Mouse (Mus musculus) spleen, postnatal 4 days (tissue): Measurements from ENCODE around the gene Slc35a2.
A peak's percentile ranks its signal among the peaks of the same experiment; 100 is the strongest.
"Not testable (repeated sequence)": the region's sequence is repeated elsewhere in the genome, so short reads cannot be mapped to it uniquely, and the experiment has no call there.

Experiments
- DNase-seq, 2 experiments: peaks; one replicate each; pipeline ENCODE4 v3.0.0; 2022; ENCODE audit warnings: low spot score in 2 of 2

The Slc35a2 gene

GRCm38 (mm10) chrX:7907735-7908134, 23.9 kb downstream of the Slc35a2 start, which contains the start of gene Gm10491:
Gene Gm10491, minus strand, starts transcription at chrX:7907835.
- DNase-seq: no peak

GRCm38 (mm10) chrX:7909242-7909641, 25.4 kb downstream of the Slc35a2 start, which contains the start of gene Gm10490:
Gene Gm10490, plus strand, starts transcription at chrX:7909542.
- not testable (repeated sequence) for DNase-seq

- DNase-seq: no peak
Observed at GRCm38 (mm10) chrX:7910473-7910872, 26.6 kb downstream of the Slc35a2 start.

- DNase-seq: peak in 1 of 2 experiments; percentile 20
Observed at GRCm38 (mm10) chrX:7915669-7916068, 31.8 kb downstream of the Slc35a2 start.

GRCm38 (mm10) chrX:7917960-7918359, 34.1 kb downstream of the Slc35a2 start:
- not testable (repeated sequence) for DNase-seq

GRCm38 (mm10) chrX:7919601-7920383, 36.0 kb downstream of the Slc35a2 start, which contains the start of gene Pcsk1n:
Gene Pcsk1n, plus strand, starts transcription at chrX:7919822.
- DNase-seq: no peak

GRCm38 (mm10) chrX:7922032-7922431, 38.2 kb downstream of the Slc35a2 start:
- DNase-seq: no peak

- no peak for DNase-seq
Observed at GRCm38 (mm10) chrX:7926266-7926665, 42.4 kb downstream of the Slc35a2 start.

GRCm38 (mm10) chrX:7927116-7927515, 43.3 kb downstream of the Slc35a2 start:
- DNase-seq: no peak

- DNase-seq: no peak
Observed at GRCm38 (mm10) chrX:7928270-7928790, 44.5 kb downstream of the Slc35a2 start, which contains the start of gene Eras. Gene Eras, minus strand, starts transcription at chrX:7928607.

GRCm38 (mm10) chrX:7936874-7937273, 53.0 kb downstream of the Slc35a2 start:
- DNase-seq: no peak

GRCm38 (mm10) chrX:7937667-7938066, 53.8 kb downstream of the Slc35a2 start:
- DNase-seq: no peak
